Mouse (Mus musculus): ENCODE measurements at regions not wholly inside any gene's neighbourhood (a gene's known extent, or its start where the extent isn't known, plus 50 kb on each side); places are given as distances from the start of the nearest gene placed in this dataset.

- Histone ChIP-seq H3K4me2 (ENCODE audit: low read depth, low read length) (no peak overlapping the region), H3K36me3 (ENCODE audit: control insufficient read depth, insufficient read depth) (no peaks in the 10 kb centered on the region), H3K9ac (ENCODE audit: low read length) (no peak overlapping the region), H3K4me3 (ENCODE audit: low read length) (no peak overlapping the region), H3K27me3 (ENCODE audit: control insufficient read depth, insufficient read depth, low read length) (no peaks in the 10 kb centered on the region), H3K27ac (ENCODE audit: low read length) (no peak overlapping the region), H3K4me1 (ENCODE audit: control insufficient read depth, insufficient read depth, low read length) (no peaks in the 10 kb centered on the region), H3K9me3 (replicated peaks; ENCODE audit: control insufficient read depth, low read length) (no peaks in the 10 kb centered on the region)
- WGBS, result 71% methylated on average over 2 of the region's 2 CpGs
- ATAC-seq (replicated peaks; ENCODE audit: extremely low read depth, insufficient read depth, low FRiP score), result no peak
Observed at GRCm38 (mm10) chr3:35142683-35143082, 492.5 kb downstream of the Sox2 start.

GRCm38 (mm10) chr3:35145569-35145968 lies 495.4 kb downstream of the Sox2 start:
- H3K27ac ChIP-seq (ENCODE audit: low read length), result no peak overlapping the region
- 89% methylated on average over 2 of the region's 2 CpGs for WGBS
- no peak overlapping the region for H3K4me3 ChIP-seq (ENCODE audit: low read length)
- H3K27me3 ChIP-seq (ENCODE audit: control insufficient read depth, insufficient read depth, low read length), result no peaks in the 10 kb centered on the region
- no peaks in the 10 kb centered on the region for H3K4me1 ChIP-seq (ENCODE audit: control insufficient read depth, insufficient read depth, low read length)
- no peaks in the 10 kb centered on the region for H3K9me3 ChIP-seq (replicated peaks; ENCODE audit: control insufficient read depth, low read length)
- ATAC-seq (replicated peaks; ENCODE audit: extremely low read depth, insufficient read depth, low FRiP score), result no peak
- no peaks in the 10 kb centered on the region for H3K36me3 ChIP-seq (ENCODE audit: control insufficient read depth, insufficient read depth)
- no peak overlapping the region for H3K9ac ChIP-seq (ENCODE audit: low read length)
- no peak overlapping the region for H3K4me2 ChIP-seq (ENCODE audit: low read depth, low read length)

- WGBS, result 73% methylated on average over 5 of the region's 5 CpGs
- no peak overlapping the region for H3K4me2 ChIP-seq (ENCODE audit: low read depth, low read length)
Observed at GRCm38 (mm10) chr3:35146681-35147080, 496.5 kb downstream of the Sox2 start.

GRCm38 (mm10) chr3:35149251-35149691 lies 499.1 kb downstream of the Sox2 start:
- H3K27me3 ChIP-seq (ENCODE audit: control insufficient read depth, insufficient read depth, low read length), result no peaks in the 10 kb centered on the region
- no peaks in the 10 kb centered on the region for H3K4me1 ChIP-seq (ENCODE audit: control insufficient read depth, insufficient read depth, low read length)
- H3K9ac ChIP-seq (ENCODE audit: low read length), result no peak overlapping the region
- peak overlapping the region; percentile 32; the same call in 1 of the 2 replicates for H3K4me2 ChIP-seq (ENCODE audit: low read depth, low read length)
- 0 out of 2 replicates have a peak, but pooled peaks have one; percentile 64 for ATAC-seq (replicated peaks; ENCODE audit: extremely low read depth, insufficient read depth, low FRiP score)
- H3K27ac ChIP-seq (ENCODE audit: low read length), result peak overlapping the region; percentile 44; the same call in 1 of the 2 replicates
- 38% methylated on average over 12 of the region's 12 CpGs for WGBS
- H3K36me3 ChIP-seq (ENCODE audit: control insufficient read depth, insufficient read depth), result no peaks in the 10 kb centered on the region
- no peak overlapping the region for H3K4me3 ChIP-seq (ENCODE audit: low read length)
- H3K9me3 ChIP-seq (replicated peaks; ENCODE audit: control insufficient read depth, low read length), result no peaks in the 10 kb centered on the region

More at GRCm38 (mm10) chr3:35146681-35147080, 496.5 kb downstream of the Sox2 start:
- Histone ChIP-seq H3K36me3 (ENCODE audit: control insufficient read depth, insufficient read depth) (no peaks in the 10 kb centered on the region), H3K9ac (ENCODE audit: low read length) (no peak overlapping the region), H3K4me1 (ENCODE audit: control insufficient read depth, insufficient read depth, low read length) (no peaks in the 10 kb centered on the region), H3K27me3 (ENCODE audit: control insufficient read depth, insufficient read depth, low read length) (no peaks in the 10 kb centered on the region), H3K27ac (ENCODE audit: low read length) (no peak overlapping the region), H3K9me3 (replicated peaks; ENCODE audit: control insufficient read depth, low read length) (no peaks in the 10 kb centered on the region), H3K4me3 (ENCODE audit: low read length) (no peak overlapping the region)
- no peak for ATAC-seq (replicated peaks; ENCODE audit: extremely low read depth, insufficient read depth, low FRiP score)

DNA sequence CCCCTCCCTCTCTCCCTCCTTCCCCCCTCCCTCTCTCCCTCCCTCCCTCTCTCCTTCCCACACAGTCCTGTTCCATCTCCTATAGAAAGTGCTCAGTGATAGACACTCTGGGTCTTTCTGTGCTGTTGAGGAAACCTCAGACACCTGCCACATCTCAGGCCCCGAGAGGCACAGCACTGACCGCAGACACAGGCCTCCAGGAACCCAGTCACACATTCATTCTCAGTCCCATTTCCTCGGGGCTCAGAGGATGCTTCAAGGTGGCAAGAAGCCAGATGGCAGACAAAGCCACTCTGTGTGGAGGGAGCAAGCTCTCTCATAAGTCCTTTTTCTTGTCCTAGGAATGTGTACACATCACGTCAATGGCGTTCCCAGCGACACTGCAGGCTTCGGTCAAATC lies 502.0 kb downstream of the Sox2 start:
- no peak overlapping the region for H3K27ac ChIP-seq (ENCODE audit: low read length)
- H3K4me1 ChIP-seq (ENCODE audit: control insufficient read depth, insufficient read depth, low read length), result no peaks in the 10 kb centered on the region
- H3K4me3 ChIP-seq (ENCODE audit: low read length), result no peak overlapping the region
- ATAC-seq (replicated peaks; ENCODE audit: extremely low read depth, insufficient read depth, low FRiP score), result no peak
- no peaks in the 10 kb centered on the region for H3K9me3 ChIP-seq (replicated peaks; ENCODE audit: control insufficient read depth, low read length)
- WGBS, result 71% methylated on average over 7 of the region's 7 CpGs
- H3K4me2 ChIP-seq (ENCODE audit: low read depth, low read length), result no peak overlapping the region
- no peak overlapping the region for H3K9ac ChIP-seq (ENCODE audit: low read length)
- H3K36me3 ChIP-seq (ENCODE audit: control insufficient read depth, insufficient read depth), result no peaks in the 10 kb centered on the region
- no peaks in the 10 kb centered on the region for H3K27me3 ChIP-seq (ENCODE audit: control insufficient read depth, insufficient read depth, low read length)

DNA sequence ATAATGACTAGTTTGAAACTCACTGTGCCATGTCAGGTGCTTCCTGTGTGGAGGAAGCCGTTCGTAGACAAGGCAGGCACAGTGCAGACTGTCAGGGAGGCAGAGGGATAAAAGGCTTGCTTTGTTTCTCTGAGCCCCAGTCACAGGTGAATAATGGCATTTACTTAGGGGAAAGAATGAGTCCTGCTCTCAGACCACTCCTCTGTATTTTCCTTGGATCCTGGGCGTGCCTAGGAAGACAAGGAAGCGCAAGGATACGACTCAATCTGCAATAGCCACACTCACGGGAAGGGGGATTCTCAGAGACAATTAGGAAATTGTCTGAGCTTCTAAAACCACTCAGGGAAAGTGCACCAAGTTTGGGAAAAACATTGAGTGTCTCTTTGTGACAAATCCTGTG lies 504.1 kb downstream of the Sox2 start:
- no peaks in the 10 kb centered on the region for H3K4me1 ChIP-seq (ENCODE audit: control insufficient read depth, insufficient read depth, low read length)
- no peak overlapping the region for H3K4me2 ChIP-seq (ENCODE audit: low read depth, low read length)
- no peaks in the 10 kb centered on the region for H3K27me3 ChIP-seq (ENCODE audit: control insufficient read depth, insufficient read depth, low read length)
- H3K4me3 ChIP-seq (ENCODE audit: low read length), result no peak overlapping the region
- no peaks in the 10 kb centered on the region for H3K36me3 ChIP-seq (ENCODE audit: control insufficient read depth, insufficient read depth)
- H3K9ac ChIP-seq (ENCODE audit: low read length), result no peak overlapping the region
- WGBS, result 62% methylated on average over 6 of the region's 6 CpGs
- no peak for ATAC-seq (replicated peaks; ENCODE audit: extremely low read depth, insufficient read depth, low FRiP score)
- H3K27ac ChIP-seq (ENCODE audit: low read length), result no peak overlapping the region
- H3K9me3 ChIP-seq (replicated peaks; ENCODE audit: control insufficient read depth, low read length), result no peaks in the 10 kb centered on the region

DNA sequence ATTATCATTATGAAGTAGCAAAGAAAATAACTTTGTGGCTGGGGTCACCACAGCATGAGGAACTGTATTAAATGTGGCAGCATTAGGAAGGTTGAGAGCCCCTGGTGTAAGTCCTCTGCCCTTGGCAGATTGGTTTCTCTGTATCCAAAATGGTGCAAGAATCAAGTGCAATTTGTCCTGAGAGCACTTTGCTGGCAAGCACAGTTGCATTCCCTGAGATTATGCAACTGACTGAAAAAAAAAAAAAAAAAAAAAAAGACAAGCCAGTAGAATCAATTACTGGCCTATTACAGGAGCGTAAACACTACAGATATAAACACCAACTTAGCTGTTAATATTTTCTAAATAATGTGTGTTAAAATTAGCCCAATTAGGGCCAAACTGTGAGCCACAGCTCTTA lies 518.5 kb downstream of the Sox2 start:
- Histone ChIP-seq H3K4me3 (ENCODE audit: low read length) (no peak overlapping the region), H3K9me3 (replicated peaks; ENCODE audit: control insufficient read depth, low read length) (no peaks in the 10 kb centered on the region), H3K27me3 (ENCODE audit: control insufficient read depth, insufficient read depth, low read length) (no peaks in the 10 kb centered on the region), H3K4me1 (ENCODE audit: control insufficient read depth, insufficient read depth, low read length) (no peaks in the 10 kb centered on the region), H3K4me2 (ENCODE audit: low read depth, low read length) (no peak overlapping the region), H3K36me3 (ENCODE audit: control insufficient read depth, insufficient read depth) (no peaks in the 10 kb centered on the region), H3K9ac (ENCODE audit: low read length) (no peak overlapping the region), H3K27ac (ENCODE audit: low read length) (no peak overlapping the region)
- ATAC-seq (replicated peaks; ENCODE audit: extremely low read depth, insufficient read depth, low FRiP score), result no peak
- 88% methylated on average over 1 of the region's 1 CpGs for WGBS

DNA sequence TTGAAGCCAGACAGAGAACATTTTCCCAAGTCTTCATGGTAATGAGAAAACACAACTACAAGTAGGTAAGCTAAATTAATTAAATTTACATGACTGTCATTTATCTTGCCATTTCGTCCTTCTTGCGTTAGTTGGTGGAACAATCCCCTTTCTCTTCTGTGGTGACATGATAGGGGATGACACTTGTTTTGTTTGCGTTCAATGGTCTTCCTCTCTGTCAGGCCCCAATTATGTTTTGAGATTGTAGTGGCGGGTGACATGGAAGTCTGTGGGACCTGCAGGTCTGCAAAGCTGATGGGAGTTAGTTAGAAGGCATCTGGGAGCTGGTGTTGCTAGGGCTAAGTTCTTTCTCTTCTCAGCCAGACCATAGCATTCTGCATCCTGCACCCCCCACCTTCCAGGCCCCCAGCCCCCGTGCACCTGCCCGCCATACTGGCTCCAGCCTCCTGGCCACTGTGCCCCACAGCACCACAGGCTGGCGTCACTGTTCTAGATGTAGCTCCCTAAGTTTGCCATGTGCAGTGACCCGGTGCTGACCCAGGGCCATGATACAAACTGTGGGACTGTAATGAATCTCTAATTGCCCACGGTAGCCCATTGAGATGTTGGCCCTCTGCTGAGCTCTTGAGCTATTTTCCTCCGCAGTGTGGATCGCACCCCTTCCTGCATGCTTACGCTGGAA lies 528.7 kb downstream of the Sox2 start:
- Histone ChIP-seq H3K27me3 (ENCODE audit: control insufficient read depth, insufficient read depth, low read length) (no peaks in the 10 kb centered on the region), H3K9ac (ENCODE audit: low read length) (no peak overlapping the region), H3K4me2 (ENCODE audit: low read depth, low read length) (no peak overlapping the region), H3K4me1 (ENCODE audit: control insufficient read depth, insufficient read depth, low read length) (no peaks in the 10 kb centered on the region), H3K9me3 (replicated peaks; ENCODE audit: control insufficient read depth, low read length) (no peaks in the 10 kb centered on the region), H3K27ac (ENCODE audit: low read length) (no peak overlapping the region), H3K36me3 (ENCODE audit: control insufficient read depth, insufficient read depth) (no peaks in the 10 kb centered on the region), H3K4me3 (ENCODE audit: low read length) (no peak overlapping the region)
- ATAC-seq (replicated peaks; ENCODE audit: extremely low read depth, insufficient read depth, low FRiP score), result no peak
- WGBS, result 89% methylated on average over 12 of the region's 12 CpGs

- H3K4me3 ChIP-seq (ENCODE audit: low read length), result no peak overlapping the region
- WGBS, result 86% methylated on average over 5 of the region's 5 CpGs
- ATAC-seq (replicated peaks; ENCODE audit: extremely low read depth, insufficient read depth, low FRiP score), result no peak
Observed at GRCm38 (mm10) chr3:35208526-35208925, 545.4 kb upstream of the Atp11b start.

More at GRCm38 (mm10) chr3:35208526-35208925, 545.4 kb upstream of the Atp11b start:
- no peak overlapping the region for H3K27ac ChIP-seq (ENCODE audit: low read length)
- no peaks in the 10 kb centered on the region for H3K9me3 ChIP-seq (replicated peaks; ENCODE audit: control insufficient read depth, low read length)
- H3K27me3 ChIP-seq (ENCODE audit: control insufficient read depth, insufficient read depth, low read length), result no peaks in the 10 kb centered on the region
- no peaks in the 10 kb centered on the region for H3K4me1 ChIP-seq (ENCODE audit: control insufficient read depth, insufficient read depth, low read length)
- no peak overlapping the region for H3K4me2 ChIP-seq (ENCODE audit: low read depth, low read length)
- H3K9ac ChIP-seq (ENCODE audit: low read length), result no peak overlapping the region
- H3K36me3 ChIP-seq (ENCODE audit: control insufficient read depth, insufficient read depth), result no peaks in the 10 kb centered on the region
